Mouse (Mus musculus): Measurements from ENCODE around the gene Pdzd3.
"Not testable (repeated sequence)": the region's sequence is repeated elsewhere in the genome, so short reads cannot be mapped to it uniquely, and the experiment has no call there.

The Pdzd3 gene

GRCm38 (mm10) chr9:44251314-44251713 lies at the start of gene Pdzd3:
TSS of gene Pdzd3 (minus strand) at chr9:44251471.
- in situ Hi-C loops (cut with MboI; ENCODE audit: low sequenced_read_pairs) = no loop called here

DNA sequence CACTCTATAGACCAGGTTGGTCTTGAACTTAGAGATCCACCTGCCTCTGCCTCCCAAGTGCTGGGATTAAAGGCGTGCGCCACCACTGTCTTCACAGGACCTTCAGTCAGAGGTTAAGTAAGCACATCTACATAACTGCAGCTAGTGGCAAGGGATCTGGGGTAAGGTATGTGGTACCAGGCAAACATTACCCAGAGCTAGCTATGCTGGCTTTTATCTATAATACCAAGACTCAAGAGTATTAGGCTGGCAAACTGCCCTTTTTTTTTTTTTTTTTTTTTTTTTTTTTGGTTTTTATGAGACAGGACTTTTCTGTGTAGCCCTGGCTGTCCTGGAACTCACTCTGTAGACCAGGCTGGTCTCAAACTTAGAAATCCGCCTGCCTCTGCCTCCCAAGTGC lies 48.7 kb upstream of the Pdzd3 start:
- in situ Hi-C loops (cut with MboI; ENCODE audit: low sequenced_read_pairs) = not testable (repeated sequence)

GRCm38 (mm10) chr9:44292490-44292889 lies 41.2 kb upstream of the Pdzd3 start:
- in situ Hi-C loops (cut with MboI; ENCODE audit: low sequenced_read_pairs) = no loop called here

DNA sequence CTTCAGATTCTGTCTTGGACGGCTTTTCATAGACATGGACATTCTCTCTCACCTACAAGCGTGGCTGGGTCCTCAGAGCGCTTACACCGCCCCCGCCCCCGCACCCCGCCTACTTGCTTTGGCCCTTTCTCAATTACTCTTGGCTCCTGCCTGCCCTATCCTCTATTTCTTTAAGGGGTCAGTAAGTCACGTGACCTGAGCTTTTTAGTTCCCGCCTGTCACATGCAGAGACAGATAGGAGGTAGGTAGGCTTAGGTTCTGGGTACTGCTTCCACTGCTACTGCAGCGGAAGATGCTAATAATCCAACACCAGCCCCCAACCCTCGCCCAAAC lies 37.7 kb upstream of the Pdzd3 start:
- in situ Hi-C loops (cut with MboI; ENCODE audit: low sequenced_read_pairs) = no loop called here

DNA sequence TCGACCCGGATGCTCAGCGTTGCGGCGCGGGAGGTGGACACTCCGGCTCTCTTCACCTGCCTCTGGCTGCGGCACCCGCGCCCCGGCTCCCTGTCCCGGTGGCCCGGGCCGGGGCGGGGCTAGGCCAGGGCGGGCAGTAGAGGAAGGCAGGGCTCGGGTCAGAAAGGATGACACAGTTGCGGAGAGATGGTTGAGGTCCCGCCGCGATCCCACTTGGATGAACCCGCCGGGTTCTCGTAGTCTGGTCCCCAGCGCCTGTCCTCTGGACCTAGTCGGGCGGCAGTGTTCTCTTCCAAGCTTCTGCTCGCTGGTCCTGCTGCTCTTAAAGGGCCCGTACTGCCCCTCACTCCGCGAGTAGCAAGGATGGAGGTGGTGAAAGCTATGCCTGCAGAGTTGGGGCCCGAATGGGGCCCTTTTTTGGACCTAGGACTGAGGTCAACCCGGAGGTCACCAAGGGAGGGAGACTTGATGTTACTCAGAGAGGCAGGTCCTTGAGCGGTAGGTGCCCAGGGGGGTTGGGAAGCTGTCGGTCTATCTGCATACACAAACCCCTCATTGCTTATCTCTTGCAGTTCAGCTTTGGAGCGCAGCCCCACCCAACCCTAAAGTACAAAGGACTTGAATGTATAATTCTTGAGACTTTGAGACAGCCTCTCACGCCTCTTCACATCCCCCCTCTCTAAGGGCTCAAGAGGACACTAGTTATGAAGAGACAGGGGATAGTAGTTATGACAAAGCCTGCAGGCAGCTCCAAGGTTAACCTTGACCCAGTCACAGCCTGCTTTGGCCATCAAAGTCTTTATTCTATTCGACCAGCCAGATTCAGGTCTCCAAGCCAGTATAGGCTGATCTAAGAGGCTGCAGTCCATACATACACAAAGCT lies 37.0 kb upstream of the Pdzd3 start, which contains the start of gene Abcg4:
Gene Abcg4 (minus strand): TSS at position 540 of the 883 bp plus-strand sequence.
- in situ Hi-C loops (cut with MboI; ENCODE audit: low sequenced_read_pairs) = no loop called here

GRCm38 (mm10) chr9:44287401-44288075 lies 36.3 kb upstream of the Pdzd3 start:
- in situ Hi-C loops (cut with MboI; ENCODE audit: low sequenced_read_pairs) = no loop called here

DNA sequence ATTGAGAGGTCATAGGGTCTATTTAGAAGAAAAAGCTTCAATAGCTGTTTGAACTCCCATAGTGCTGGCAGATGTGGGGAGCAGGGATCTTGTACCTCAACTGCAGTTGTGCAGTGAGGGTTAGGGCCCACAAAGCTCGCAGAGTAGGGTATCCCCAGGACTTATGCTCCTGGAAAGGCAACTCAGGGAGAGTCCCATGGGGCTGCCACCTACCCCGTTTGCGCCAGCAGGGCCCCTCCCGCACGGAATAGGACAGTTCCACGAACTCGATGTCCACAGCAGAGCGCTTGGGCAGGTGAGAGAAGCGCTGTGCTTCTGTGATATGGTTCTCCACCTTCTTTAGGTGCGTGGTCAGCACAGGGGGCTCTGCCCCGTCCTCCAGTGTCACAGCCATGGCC lies 35.7 kb upstream of the Pdzd3 start:
- in situ Hi-C loops (cut with MboI; ENCODE audit: low sequenced_read_pairs) = no loop called here

GRCm38 (mm10) chr9:44286256-44286850 lies 35.1 kb upstream of the Pdzd3 start:
- in situ Hi-C loops (cut with MboI; ENCODE audit: low sequenced_read_pairs) = no loop called here

DNA sequence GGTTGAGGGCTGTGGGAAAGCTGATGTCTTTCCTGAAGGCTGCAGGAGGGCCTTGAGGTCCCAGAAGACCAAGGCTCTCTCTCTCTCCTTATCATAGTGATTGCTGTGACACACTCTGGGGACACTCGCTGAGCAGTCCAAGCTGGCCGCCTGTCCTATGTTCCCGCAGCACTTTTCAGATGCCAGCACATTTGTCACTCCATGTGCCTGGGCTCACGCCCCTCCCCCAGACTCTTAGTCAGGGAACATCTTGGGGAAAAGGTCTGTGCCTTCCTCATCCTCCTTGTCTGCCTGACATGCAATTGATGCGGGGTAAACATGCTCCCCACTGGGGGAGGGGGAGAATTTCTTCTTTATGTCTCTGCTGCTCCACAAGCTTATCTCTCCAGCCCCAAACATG lies 31.9 kb upstream of the Pdzd3 start:
- in situ Hi-C loops (cut with MboI; ENCODE audit: low sequenced_read_pairs) = no loop called here

DNA sequence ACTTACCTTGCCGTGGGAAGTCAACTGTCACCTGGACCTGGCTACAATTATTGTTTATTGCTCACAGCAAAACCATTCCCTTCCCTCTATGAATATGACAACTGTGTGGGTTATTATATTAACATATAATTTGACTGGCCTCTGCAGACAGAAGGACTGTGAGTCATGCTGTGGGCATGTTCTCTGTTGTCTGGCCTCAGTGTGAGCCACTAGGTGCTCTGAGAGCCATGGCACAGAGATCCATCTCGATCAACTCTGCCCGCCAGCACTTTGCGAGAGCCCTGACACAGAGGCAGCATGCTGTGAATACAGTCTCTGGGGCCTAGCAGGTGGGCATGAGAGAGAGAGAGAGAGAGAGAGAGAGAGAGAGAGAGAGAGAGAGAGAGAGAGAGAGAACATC lies 18.7 kb upstream of the Pdzd3 start:
- in situ Hi-C loops (cut with MboI; ENCODE audit: low sequenced_read_pairs) = no loop called here

DNA sequence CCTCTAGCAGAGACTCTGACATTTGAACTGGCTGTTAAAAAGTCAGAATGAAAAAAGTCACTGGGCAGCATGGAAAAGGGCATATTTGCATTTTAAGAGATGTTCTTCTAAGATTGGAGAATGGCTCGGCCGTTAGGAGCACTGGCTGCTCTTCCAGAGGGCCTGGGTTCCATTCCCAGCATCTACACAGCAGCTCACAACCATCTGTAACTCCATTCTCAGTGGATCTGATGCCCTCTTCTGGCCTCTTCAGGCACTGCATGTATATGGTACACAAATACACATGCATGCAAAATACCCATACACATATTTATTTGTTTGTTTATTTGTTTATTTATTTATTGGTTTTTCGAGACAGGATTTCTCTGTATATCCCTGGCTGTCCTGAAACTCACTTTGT lies 17.8 kb upstream of the Pdzd3 start:
- in situ Hi-C loops (cut with MboI; ENCODE audit: low sequenced_read_pairs) = no loop called here

DNA sequence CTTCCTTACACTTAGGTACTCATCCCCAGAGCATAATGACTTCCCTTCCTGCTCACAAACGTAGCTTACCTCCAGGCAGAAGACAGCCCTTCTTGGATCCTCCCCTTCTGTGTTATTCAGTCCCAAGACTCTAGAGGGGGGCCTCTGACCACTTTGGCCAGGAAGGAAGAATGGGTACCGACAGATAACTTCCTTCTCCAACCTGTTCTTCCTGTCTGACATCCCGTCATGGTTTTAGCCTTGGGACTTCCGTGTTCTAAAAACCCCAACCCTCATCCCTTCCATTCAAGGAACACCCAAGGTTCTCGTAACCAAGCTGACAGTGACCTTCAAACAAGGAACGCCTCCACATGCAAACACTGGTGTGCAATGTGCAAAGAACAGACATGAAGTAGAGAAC lies 17.2 kb upstream of the Pdzd3 start, which contains the start of gene Nlrx1:
Gene Nlrx1 (minus strand): TSS at position 168 of the 400 bp plus-strand sequence.
- in situ Hi-C loops (cut with MboI; ENCODE audit: low sequenced_read_pairs) = no loop called here

GRCm38 (mm10) chr9:44268027-44268360 lies 16.7 kb upstream of the Pdzd3 start:
- in situ Hi-C loops (cut with MboI; ENCODE audit: low sequenced_read_pairs) = no loop called here

DNA sequence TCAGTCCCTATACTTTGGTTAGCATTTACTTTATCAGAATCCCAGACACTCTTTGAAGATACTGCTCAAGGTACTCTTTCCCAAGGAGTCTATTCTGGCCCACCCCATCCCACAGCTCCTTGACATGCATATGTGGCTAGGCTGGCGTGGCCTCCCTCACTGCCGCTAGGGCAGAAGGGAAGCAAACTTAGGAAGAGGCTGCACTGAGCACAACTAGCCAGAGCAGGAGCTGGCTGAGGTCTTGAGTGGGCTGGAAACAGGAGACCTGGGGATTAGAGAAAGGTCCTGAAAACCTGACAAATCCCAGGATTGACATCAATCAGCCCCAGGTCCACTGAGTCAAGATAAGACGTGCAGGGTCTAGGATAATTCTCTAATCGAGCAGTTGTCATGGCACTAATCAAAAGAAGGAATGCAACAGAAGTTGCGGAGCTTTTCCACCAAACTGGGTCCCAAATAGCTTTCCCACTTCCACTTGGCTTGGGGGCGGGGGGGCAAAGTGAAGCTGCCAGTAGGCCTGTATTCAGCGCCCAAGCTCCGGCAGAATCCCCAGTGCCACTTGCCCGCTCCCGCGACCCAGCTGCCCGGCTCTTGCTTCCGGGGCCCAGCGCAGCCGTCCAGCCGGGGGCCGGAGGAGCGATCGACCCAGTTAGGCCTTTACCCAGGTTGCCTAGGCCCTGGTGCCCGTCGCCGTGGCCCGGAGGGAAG lies 16.2 kb upstream of the Pdzd3 start:
- in situ Hi-C loops (cut with MboI; ENCODE audit: low sequenced_read_pairs) = no loop called here

DNA sequence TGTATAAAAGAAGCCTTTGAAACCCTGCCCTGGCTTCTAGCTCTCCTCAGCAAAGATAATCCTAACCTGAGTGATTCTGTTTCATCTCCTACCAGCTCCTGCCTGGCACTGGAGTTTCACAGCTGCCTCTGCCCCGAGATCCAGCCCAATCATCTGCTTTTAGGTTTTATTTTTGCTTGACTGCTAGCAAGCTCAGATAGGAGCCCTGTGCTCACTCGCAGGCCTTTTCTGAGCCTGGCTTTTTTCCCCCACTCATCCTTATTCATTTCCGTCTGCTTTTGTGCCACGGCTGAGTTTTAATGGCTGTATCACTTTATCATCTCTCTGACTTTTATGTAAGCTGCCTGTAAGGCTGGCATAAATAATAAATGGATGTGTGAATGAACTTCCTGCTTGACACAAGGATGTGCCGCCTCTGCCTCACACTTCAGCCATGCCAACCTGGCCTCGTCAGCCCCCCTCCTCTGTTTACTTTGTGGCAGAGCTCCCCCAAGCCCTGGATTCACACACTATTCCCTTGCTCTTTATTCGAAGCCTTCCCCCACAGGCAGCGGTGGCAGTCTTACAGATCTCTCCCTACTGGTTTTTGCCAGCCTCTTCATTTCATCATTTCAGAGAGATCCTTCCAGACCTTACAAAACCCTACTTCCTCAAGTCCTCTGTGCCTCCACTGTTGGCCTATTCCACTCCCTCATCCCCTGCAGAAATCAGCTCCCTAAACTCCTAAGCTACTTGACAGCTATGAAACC lies 15.4 kb upstream of the Pdzd3 start:
- in situ Hi-C loops (cut with MboI; ENCODE audit: low sequenced_read_pairs) = no loop called here

- in situ Hi-C loops (cut with MboI; ENCODE audit: low sequenced_read_pairs) = no loop called here
Measured at GRCm38 (mm10) chr9:44261388-44261787, 10.1 kb upstream of the Pdzd3 start.

DNA sequence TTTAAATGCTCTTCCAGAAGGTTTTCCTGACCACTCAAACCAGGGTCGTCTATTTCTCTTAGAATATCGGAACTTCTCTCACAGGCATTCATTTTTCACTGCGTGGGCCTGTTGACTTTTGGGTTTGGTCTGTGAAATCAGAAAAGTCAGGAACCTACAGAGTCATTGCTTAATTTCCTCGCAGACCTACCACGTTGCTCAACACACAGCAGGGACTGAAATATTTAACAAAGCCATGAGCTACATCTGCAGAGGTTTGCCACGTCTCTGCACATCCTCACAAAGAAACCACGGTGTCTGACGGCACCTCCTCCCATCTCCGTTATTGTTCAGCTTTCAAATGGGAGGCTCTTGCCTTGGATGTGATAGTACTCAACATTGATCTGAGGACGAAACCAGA lies 7.7 kb upstream of the Pdzd3 start:
- in situ Hi-C loops (cut with MboI; ENCODE audit: low sequenced_read_pairs) = no loop called here

- in situ Hi-C loops (cut with MboI; ENCODE audit: low sequenced_read_pairs) = no loop called here
Measured at GRCm38 (mm10) chr9:44256213-44256612, 4.9 kb upstream of the Pdzd3 start.

DNA sequence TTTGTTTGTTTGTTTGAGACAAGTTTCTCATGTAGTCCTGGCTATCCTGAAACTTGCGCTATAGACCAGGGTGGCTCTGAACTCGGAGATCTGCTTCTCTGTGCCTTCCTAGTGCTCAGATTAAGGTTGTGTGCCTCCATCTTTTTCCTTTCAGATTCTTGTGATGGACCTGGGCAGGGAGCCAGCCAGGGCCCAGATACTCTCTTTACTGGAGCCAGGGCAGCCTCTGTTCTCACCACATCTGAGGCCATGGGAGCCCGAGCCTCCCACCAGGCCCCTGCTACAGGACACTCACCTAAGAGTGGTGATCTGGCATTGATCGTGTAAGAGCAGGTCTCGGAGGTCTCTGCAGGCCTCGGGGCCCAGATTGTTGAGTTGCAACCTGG lies 3.9 kb upstream of the Pdzd3 start:
- in situ Hi-C loops (cut with MboI; ENCODE audit: low sequenced_read_pairs) = no loop called here

GRCm38 (mm10) chr9:44254508-44255135 lies 3.4 kb upstream of the Pdzd3 start:
- in situ Hi-C loops (cut with MboI; ENCODE audit: low sequenced_read_pairs) = no loop called here

Data from CH12F3 (cell line).